Mouse (Mus musculus) CD4-positive, CD25-positive, alpha-beta regulatory T cell (primary cell): ENCODE results near the gene Gm3269. TPM values are rescaled to one million over a fixed set of nuclear protein-coding genes. Genes with fewer than 3 reads are reported as not detected.

Experiments used
- polyA plus RNA-seq: library from polyadenylated mRNA; unstranded; fragments of 100-300 nt; shearing (Covaris generic); gene quantifications from one replicate; pipeline ENCODE4 v1.2.1, GENCODE M21; 2017

Gene Gm3269
- not detected for polyA plus RNA-seq

DNA sequence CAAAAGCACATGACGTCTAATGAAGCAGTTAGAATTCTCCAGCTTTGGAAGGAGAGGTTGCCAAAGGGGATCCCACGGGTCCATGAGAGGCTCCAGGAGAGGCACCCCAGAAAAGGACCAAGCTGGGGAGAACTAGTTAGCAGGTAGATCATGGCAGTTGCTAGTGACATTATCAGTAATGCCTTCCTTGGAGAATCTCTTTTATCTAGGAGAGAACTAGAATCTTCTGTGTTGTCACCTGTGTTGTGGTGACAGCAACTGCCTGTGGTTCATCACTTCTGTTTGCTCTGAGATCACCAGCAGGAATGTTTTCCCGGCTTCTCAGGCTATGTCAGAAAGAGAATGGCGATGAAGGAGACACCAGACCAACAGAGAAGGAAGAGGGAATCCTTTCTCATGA, at the start of gene Gm3269:
Gm3269 (plus strand) TSS at position 301 of the 400 bp plus-strand sequence.

DNA sequence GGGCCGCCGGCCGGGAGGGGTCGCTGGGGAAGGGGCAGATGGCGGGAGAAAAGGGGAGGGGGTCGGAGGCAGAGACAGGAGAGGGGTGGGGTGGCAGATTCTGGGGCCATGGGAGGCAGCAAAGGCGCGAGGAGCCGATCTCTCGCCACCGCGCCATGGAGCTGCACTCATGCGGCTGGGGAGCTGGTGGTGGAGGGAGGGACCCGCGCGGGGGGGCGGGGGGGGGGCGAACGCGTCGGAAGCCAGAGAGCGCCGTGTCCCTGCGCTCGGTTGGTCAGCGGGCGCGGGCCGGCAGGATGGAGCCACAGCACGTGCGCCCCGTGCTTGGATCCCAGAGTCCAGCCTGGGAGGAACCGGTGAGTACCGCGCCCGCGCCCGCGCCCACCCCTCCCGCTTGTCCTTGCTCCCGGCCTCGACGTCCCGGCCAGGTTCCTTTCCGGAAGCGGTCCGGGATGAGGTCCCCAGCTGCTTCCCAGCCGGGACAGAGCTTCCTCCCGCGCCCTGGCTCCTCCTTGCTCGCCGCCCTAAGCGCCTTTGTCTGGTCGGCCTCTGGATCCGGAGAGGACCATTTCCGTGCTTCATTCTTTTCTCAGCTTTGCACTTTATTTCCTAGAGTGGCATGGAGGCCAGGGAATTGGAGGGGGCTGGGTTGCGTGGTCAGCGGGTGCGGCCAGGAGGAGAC, 17.5 kb downstream of the Gm3269 start, which contains the start of gene Gm3264:
Gm3264 (plus strand) TSS at position 278 of the 682 bp plus-strand sequence.

DNA sequence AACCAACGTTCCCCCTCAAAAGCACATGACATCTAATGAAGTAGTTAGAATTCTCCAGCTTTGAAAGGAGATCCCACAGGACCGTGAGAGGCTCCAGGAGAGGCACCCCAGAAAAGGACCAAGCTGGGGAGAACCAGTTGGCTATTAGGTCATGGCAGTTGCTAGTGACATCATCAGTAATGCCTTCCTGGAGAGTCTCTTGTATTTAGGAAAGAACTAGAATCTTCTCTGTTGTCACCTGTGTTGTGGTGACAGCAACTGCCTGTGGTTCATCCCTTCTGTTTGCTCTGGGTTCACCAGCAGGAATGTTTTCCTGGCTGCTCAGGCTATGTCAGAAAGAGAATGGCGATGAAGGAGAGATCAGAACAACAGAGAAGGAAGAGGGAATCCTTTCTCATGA, 54.2 kb downstream of the Gm3269 start, which contains the start of gene Gm3278:
Gm3278 (plus strand) TSS at position 301 of the 400 bp plus-strand sequence.

Other genes with a start within 250 kb of the Gm3269 start
- not detected for gene Gm8159, start 205.8 kb upstream of the Gm3269 start, polyA plus RNA-seq
- not detected for gene Gm3239, start 173.9 kb upstream of the Gm3269 start, polyA plus RNA-seq
- not detected for gene Gm7876, start 128.9 kb upstream of the Gm3269 start, polyA plus RNA-seq
- 0.96 TPM for gene Gm3252, start 111.3 kb upstream of the Gm3269 start, polyA plus RNA-seq
- gene Gm9602, start 61.8 kb upstream of the Gm3269 start, polyA plus RNA-seq, result not detected
- gene Gm3264, start 17.5 kb downstream of the Gm3269 start, polyA plus RNA-seq, result not detected
- gene Gm3278, start 54.3 kb downstream of the Gm3269 start, polyA plus RNA-seq, result not detected
- gene Gm8297, start 145.8 kb downstream of the Gm3269 start, polyA plus RNA-seq, result not detected
- gene Gm3298, start 177.8 kb downstream of the Gm3269 start, polyA plus RNA-seq, result not detected
- gene 4930555G01Rik, start 212.5 kb downstream of the Gm3269 start, polyA plus RNA-seq, result 0.16 TPM
- gene Gm8281, start 232.9 kb downstream of the Gm3269 start, polyA plus RNA-seq, result 1.4 TPM